In the genomic region with DNA sequence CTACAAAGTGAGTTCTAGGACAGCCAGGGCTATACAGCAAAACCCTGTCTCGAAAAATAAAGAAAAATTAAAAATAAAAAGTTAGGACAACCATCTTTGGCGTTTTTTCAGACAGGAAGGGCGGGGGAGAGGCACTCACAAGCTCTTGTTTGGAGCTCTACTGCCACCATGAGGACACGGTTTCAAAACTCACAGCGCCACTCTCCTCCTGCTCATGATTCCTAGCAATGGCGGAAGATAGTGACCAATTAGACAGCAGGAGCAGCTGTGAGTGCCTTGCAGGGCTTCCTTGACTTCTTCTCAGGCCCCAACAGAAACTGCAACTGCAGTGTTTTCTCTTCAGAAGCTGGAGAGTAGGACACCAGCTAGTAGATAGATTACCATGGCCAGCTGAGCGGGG, we compare ENCODE assay signal across 7 mouse cellular contexts.
DNase-seq lines count a peak whose midpoint lies in the region; ATAC-seq lines count a peak whose summit lies in the region.

No protein-coding gene starts in this region.

- H3K9me3 ChIP-seq in kidney, embryonic 16.5 days (ENCODE audit: low read length), result no peaks in the 10 kb centered on the region
- H3K9me3 ChIP-seq in embryonic facial prominence, embryonic 12.5 days, result no peaks in the 10 kb centered on the region
- H3K9me3 ChIP-seq in hindbrain, embryonic 14.5 days (ENCODE audit: control insufficient read depth, low read length), result no peaks in the 10 kb centered on the region

- peak overlapping the region; percentile 28; the same call in 1 of the 2 replicates for H3K4me3 ChIP-seq in kidney, embryonic 16.5 days (ENCODE audit: low read length)
- no peak overlapping the region for H3K4me3 ChIP-seq in embryonic facial prominence, embryonic 12.5 days
- H3K4me3 ChIP-seq in hindbrain, embryonic 14.5 days (replicated peaks; ENCODE audit: low read length), result no peak overlapping the region

- H3K9ac ChIP-seq in kidney, embryonic 16.5 days (replicated peaks; ENCODE audit: low read length), result no peak overlapping the region
- no peak overlapping the region for H3K9ac ChIP-seq in embryonic facial prominence, embryonic 12.5 days
- no peak overlapping the region for H3K9ac ChIP-seq in hindbrain, embryonic 14.5 days

- H3K27me3 ChIP-seq in kidney, embryonic 16.5 days (ENCODE audit: insufficient read depth, low read length), result no peaks in the 10 kb centered on the region
- no peaks in the 10 kb centered on the region for H3K27me3 ChIP-seq in embryonic facial prominence, embryonic 12.5 days
- H3K27me3 ChIP-seq in hindbrain, embryonic 14.5 days (ENCODE audit: control insufficient read depth, insufficient read depth, low read length), result no peaks in the 10 kb centered on the region

- H3K27ac ChIP-seq in kidney, embryonic 16.5 days (ENCODE audit: low read length), result no peak overlapping the region; the same call in 1 of the 2 replicates
- H3K27ac ChIP-seq in embryonic facial prominence, embryonic 12.5 days, result no peak overlapping the region
- H3K27ac ChIP-seq in hindbrain, embryonic 14.5 days, result peak overlapping the region; percentile 77

- 0 out of 2 replicates have a peak, but pooled peaks have one; percentile 31 for ATAC-seq in kidney, embryonic 16.5 days (ENCODE audit: low FRiP score, low TSS enrichment)
- no peak for ATAC-seq in embryonic facial prominence, embryonic 12.5 days (ENCODE audit: insufficient number of reproducible peaks, insufficient read depth, low FRiP score, low TSS enrichment)
- no peak for ATAC-seq in hindbrain, embryonic 14.5 days (ENCODE audit: low FRiP score)
- no peak for ATAC-seq in monocyte, adult 5-6 weeks (replicated peaks; ENCODE audit: insufficient number of reproducible peaks, low FRiP score, low TSS enrichment, poor library complexity, severe bottlenecking)

- H3K4me2 ChIP-seq in kidney, embryonic 16.5 days (replicated peaks; ENCODE audit: low read depth, low read length), result peak overlapping the region; percentile 36
- H3K4me2 ChIP-seq in embryonic facial prominence, embryonic 12.5 days (replicated peaks), result peak overlapping the region; percentile 15; the same call in 1 of the 2 replicates
- H3K4me2 ChIP-seq in hindbrain, embryonic 14.5 days (replicated peaks), result peak overlapping the region; percentile 30

- no peaks in the 10 kb centered on the region for H3K4me1 ChIP-seq in kidney, embryonic 16.5 days (ENCODE audit: insufficient read depth, low read length)
- H3K4me1 ChIP-seq in embryonic facial prominence, embryonic 12.5 days, result no peaks in the 10 kb centered on the region
- no peaks in the 10 kb centered on the region for H3K4me1 ChIP-seq in hindbrain, embryonic 14.5 days (replicated peaks; ENCODE audit: control insufficient read depth, insufficient read depth, low read length)

- DNase-seq in kidney, adult 9 months, result no peak
- DNase-seq in MN1 (ENCODE audit: low spot score), result peak; percentile 68
- peak; percentile 66 for DNase-seq in hindbrain, embryonic 14.5 days (ENCODE audit: low spot score)
- DNase-seq in lung, postnatal 36 days, result peak; percentile 81

- H3K36me3 ChIP-seq in kidney, embryonic 16.5 days (ENCODE audit: insufficient read depth, low read length), result peaks cover 22% of the 10 kb centered on the region; the same call in 1 of the 2 replicates
- peaks cover 16% of the 10 kb centered on the region; the same call in 1 of the 2 replicates for H3K36me3 ChIP-seq in embryonic facial prominence, embryonic 12.5 days
- H3K36me3 ChIP-seq in hindbrain, embryonic 14.5 days (replicated peaks; ENCODE audit: control insufficient read depth, insufficient read depth), result peaks cover 6% of the 10 kb centered on the region; the same call in 1 of the 2 replicates

- WGBS in kidney, embryonic 16.5 days, result 49% methylated on average over 7 of the region's 7 CpGs
- WGBS in embryonic facial prominence, embryonic 12.5 days, result 50% methylated on average over 7 of the region's 7 CpGs
- WGBS in hindbrain, embryonic 14.5 days, result 72% methylated on average over 7 of the region's 7 CpGs
